Mouse (Mus musculus): ENCODE results near the gene Ufm1.
A peak's percentile ranks its signal among the peaks of the same experiment; 100 is the strongest.

Gene Ufm1

DNA sequence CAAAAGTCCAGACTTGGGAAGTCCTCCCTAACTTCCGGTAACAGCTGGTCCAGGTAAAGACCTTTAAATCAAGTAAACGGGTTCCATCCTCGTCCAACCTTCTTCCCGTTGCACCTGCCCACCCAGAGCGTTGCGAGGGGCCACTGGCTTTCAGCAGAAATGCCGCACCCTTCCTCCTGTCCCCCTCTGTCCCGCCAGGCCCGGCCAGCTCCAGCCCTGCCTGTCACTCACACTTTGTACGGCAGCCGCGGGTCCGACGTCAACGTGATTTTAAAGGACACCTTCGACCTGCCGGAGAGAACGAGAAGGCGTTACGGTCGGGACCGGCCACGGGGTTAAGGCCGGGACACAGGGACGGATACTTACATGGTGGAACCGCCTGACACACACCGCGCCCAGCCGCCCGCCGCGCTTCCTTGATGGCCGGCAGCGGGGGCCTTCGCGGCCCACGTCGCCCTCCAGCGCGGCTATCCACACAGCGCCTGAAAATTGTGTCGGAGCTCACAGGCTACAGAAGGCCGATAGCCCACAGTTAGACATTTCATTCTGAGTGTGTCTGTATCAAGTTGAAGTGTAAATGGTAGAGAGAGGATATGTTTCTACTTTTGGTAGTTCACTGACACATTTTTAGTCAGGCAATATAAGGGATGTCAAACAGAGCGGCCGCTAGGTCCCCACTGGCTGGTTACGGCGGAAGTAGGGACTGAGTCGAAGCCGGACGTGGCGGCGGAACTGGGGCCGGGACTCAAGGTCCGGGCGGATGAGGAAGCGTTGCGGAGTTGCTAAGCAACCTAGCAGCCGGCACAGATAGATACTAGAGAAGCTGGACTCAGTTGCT lies at the start of gene Ufm1:
Ufm1 (minus strand) TSS at position 448 of the 838 bp plus-strand sequence.
- DNase-seq (ENCODE audit: inconsistent age in 2 of 2, low spot score in 1 of 2), result peak; percentile 96 to 97

DNA sequence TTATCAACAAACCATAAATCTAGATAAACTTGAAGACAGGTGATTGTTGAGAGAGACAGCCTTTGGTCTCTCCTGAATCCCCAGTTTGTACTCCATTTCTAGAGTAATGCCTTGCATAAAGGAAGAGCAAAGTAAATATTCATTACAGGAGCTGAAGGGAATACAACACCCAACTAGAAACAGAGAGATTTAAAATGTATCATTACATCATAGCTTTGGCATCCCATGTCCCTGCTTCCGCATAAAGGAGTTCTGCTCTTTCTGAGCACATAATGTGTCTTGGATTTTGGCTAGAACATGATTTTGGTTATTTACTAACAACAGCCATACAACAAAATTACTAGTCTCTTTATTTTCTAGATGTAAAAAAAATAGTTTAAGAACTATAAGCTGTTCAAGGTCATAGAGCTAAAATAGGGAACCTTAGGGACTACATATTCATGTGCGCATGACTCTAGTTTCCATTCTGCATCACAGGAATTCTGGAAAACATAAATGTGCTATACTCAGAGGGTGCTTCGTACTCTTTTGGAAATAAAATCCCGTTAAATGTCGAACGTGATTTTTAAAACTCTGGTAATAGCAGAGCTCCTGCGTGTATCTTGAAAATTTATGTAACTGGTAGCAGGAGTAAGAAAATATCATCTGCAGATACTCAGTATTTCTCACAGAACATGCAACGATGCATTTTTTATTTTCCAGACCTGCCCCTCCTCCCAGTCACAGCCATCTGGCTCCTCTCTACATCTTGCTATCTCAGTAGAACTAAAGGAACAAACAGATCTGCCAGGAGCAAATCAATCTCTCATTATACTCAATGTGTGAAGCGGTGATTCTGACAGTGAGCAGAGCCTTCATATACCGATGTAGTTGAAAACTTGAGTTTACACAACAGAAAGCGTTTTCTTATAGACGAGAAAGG lies 27.2 kb upstream of the Ufm1 start:
- no peak for DNase-seq (ENCODE audit: inconsistent age in 2 of 2, low spot score in 1 of 2)

DNA sequence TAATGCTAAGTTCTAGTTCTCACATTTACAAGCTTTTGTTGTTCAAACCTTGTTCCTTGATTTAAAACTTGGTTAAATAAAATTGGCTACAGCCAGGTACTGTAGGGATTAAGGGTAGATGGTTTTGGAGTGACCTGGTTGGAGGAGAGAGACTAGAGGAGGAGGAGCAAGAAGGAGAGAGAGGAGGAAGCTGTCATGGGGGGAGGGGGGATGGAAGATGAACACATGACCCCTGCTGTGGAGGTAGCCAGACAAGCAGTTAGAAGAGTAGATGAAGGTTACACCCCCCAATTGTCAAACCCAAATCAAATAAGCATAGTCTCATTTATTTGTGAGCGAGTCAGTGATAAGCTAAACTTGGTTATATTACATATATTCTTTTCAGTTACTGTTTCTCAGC lies 8.0 kb upstream of the Ufm1 start:
- no peak for DNase-seq (ENCODE audit: inconsistent age in 2 of 2, low spot score in 1 of 2)

DNA sequence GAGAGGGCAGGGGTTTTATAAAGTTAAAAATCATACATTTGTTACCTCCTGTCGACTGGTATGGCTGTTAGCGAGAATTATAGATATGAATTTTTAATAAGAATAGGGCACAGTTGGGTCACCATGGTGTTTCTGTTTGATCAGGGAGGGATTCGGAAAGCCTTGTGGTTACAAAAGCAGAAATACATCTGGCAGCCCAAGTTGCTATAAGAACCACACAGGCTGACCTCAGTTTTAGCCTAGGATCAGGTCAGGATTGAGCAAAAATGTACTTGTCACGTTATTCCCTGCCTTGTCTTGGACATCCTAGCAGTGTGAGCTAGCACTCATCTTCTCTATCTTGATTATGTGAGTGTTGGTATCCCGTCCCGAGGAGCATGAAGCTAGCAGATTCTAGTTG lies 6.9 kb upstream of the Ufm1 start:
- no peak for DNase-seq (ENCODE audit: inconsistent age in 2 of 2, low spot score in 1 of 2)

DNA sequence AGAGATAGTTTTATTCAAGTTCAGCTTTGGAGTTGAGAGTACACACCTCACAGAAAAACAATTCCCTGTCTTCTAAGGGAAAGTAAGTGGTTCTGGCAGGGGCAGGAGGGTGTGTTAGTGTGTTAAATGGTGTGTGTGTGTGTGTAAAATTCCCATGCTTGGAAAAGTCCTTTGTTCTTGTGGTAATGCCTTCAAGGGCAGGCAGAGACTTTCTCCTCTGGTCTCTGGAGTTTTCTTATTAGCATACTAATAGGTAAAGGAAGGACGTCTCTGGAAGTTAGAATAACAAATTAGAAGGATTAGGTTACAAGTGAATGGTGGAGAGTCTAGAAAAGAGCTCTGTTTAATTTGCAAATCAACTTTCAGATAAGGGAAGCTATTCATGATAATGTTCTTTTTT lies 5.6 kb upstream of the Ufm1 start:
- no peak for DNase-seq (ENCODE audit: inconsistent age in 2 of 2, low spot score in 1 of 2)

DNA sequence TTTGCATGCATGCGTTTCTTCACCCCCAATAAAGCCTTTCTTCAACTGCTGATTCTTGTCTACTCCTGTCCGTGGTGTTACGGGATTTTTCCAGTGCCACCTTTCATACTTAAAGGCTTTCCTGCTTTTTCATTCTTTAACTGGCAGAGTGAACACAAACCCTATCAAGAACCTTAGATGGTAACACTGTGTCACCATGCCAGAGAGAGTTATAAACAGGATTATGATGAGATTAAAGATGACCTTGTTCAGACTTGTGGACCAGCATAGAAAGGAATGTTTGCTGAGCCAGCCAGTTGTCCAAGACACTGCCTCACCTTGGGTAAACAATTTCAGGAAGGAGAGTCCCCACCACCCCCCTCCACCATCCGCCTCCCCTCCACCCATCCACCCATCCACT lies 4.6 kb upstream of the Ufm1 start:
- DNase-seq (ENCODE audit: inconsistent age in 2 of 2, low spot score in 1 of 2), result no peak

DNA sequence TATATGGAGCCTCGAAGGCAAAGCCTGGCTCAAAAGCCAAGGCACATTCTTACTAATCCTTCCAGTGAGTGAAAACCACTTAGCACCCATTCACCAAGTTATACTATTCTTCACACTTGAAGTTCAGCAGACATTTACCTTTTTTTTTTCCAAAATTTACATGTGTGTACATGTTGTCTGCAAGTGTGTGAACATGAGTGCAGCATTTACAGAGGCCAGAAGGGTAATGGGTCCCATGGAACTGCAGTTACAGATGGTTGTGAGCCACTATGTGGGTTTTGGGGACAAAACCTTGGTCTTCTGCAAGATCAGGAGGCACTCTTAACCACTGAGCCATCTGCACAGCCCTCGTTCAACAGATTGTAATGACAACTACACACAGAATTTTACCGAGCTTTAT lies 8.8 kb downstream of the Ufm1 start:
- no peak for DNase-seq (ENCODE audit: inconsistent age in 2 of 2, low spot score in 1 of 2)

DNA sequence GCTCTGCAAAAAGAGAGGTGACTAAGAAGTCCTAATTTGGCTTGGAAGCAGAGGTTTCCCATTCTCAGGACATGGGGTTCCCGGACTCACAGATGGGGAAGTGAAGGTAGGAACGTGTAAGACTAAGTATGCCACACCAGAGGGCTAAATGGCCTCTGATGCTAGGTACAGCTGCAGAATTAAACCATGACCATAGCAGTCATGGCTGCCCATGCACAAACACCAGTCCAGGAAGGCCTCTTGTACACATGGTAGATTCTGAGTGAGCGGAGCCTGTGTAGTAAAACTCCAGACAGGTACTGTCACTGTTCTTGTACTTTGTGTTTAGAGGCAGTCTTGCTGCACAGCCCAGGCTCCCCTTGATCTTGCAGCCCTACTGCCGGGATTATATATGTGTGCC lies 9.4 kb downstream of the Ufm1 start:
- DNase-seq (ENCODE audit: inconsistent age in 2 of 2, low spot score in 1 of 2), result no peak

DNA sequence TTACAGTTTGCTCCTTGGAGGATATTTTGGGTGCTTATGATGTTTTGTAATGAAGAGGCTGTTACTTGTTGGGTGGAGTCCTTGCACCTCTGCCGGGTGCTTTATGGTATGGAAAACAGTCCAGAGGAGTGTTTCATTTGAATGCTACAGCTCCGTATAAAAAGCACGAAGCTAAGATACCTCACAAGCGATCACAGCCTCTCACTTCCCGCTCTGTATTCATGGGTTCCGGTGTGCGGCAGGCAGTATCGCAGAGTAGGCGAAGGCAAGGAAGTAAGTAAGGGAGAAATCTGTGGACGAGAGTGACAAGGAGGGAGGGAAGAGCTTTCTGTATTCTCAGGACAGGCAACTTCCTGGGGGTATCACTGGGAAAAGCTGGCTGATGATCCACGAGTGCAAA lies 15.4 kb downstream of the Ufm1 start:
- no peak for DNase-seq (ENCODE audit: inconsistent age in 2 of 2, low spot score in 1 of 2)

DNA sequence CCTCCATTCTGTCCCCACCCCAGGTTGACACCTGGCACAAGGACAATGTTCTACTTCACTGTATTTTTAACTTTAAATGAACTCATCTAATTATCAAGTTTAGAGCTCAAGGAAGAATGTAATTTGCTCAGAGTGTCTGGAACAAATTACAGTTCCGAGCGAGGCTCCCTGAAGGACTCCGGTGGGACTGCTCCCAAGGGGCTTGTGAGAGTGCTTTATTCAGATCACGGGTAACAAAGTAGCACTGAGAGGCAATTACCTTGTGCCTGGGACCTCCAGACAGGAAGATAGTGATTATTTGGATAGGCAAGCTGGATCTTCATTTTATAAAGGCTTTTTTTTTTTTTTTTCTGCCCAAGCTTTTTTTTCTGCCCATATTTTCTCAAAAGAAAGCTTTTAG lies 15.9 kb downstream of the Ufm1 start:
- DNase-seq (ENCODE audit: inconsistent age in 2 of 2, low spot score in 1 of 2), result no peak

DNA sequence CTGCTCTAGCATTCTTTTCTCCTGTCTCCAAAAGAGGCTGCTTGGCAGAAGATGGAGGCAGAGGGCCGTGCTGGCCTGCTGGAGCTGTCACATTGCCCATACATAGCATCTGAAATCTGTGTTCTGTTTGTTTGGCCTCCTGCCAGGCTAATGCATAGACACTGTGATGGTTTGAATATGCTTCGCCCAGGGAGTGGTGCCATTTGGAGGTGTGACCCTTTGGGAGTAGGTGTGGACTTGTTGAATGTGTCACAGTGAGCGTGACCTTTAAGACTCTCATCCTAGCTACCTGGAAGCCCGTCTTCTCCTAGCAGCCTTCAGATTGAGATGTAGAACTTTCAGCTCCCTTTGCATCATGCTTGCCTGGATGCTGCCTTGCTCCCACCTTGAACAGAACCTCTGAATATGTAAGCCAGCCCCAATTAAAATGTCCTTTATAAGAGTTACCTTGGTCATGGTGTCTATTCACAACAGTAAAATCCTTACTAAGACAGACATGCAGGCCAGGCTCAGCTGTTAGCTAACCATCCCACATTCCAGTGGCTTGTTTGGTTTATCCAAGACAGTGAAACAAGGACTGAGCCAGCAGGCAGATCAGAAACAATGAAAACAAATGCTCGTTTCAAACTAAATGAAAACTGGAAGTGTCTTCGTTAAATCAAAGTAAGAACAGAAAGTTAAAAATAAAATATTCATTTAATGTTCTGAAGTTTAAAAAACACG lies 17.3 kb downstream of the Ufm1 start:
- no peak for DNase-seq (ENCODE audit: inconsistent age in 2 of 2, low spot score in 1 of 2)

DNA sequence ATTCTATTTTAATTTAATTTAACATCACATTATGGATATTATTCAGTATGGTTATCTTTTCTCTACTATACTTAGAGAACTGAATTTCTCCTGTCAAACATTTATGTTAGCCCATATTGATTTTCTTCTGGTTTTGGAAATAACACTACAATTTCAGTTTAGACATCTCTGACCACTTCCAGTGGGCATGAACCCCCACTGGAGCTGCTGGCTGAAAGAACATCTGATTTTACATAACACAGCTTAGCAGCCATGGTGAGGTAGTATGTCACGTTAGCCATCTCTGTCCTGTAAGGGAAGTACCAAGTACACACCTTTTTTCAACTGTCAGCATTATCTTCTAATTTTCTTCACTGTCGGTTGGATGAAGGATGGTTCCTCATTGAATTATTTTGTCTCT lies 18.8 kb downstream of the Ufm1 start, which contains the start of gene Gm10985:
Gm10985 (plus strand) TSS at position 301 of the 400 bp plus-strand sequence.
- no peak for DNase-seq (ENCODE audit: inconsistent age in 2 of 2, low spot score in 1 of 2)

- DNase-seq (ENCODE audit: inconsistent age in 2 of 2, low spot score in 1 of 2), result no peak
Observed at GRCm38 (mm10) chr3:53834238-53834637, 29.4 kb downstream of the Ufm1 start.

DNA sequence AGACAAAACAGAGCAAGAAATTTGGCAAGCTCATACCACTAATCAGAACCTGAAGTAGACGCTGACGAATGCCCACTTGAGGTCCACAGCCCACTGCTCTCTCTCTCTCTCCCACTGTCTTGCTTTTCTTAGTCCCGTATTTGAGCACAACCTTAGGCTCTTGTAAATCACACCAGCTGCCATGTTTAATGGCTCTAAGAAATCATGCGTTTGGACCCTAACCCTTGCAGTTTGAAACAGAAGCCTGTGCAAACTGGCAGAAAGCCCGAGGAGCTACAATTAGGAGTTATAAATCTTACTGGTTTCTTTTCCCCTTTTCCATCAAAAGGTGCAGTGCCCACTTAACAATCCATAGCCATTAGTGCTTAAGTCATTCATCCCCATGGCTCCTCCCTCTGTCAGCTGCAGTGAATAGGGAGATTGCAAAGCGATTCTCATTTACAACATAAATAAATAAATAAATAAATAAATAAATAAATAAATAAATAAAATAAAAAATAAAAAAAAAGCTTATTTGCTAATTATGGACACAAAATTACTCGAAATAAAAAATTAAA lies 50.1 kb downstream of the Ufm1 start:
- no peak for DNase-seq (ENCODE audit: inconsistent age in 2 of 2, low spot score in 1 of 2)

Measured in adrenal gland, adult (tissue).